Mouse (Mus musculus) forebrain, embryonic 16.5 days (tissue): ENCODE results near the gene Ppp1r12b. TPM values are rescaled to one million over a fixed set of nuclear protein-coding genes. Genes with fewer than 3 reads are reported as not detected.

Experiments used
- ATAC-seq: fragments of 200-750 bp; cut with Nextera tagmentation; 2 replicates; pipeline ENCODE4 v1.8.0; 2017; ENCODE audit warnings: mild to moderate bottlenecking, moderate library complexity
- H3K27ac ChIP-seq: fragments of 300-500 bp; sonication (generic); 2 replicates; pipeline ENCODE4 v1.5.1; 2014; ENCODE audit warnings: low read length, control low read depth
- H3K27me3 ChIP-seq: fragments of 300-500 bp; sonication (generic); replicated peaks from 2 replicates; pipeline ENCODE4 v1.6.1; 2014; ENCODE audit warnings: low read length; ENCODE audit not compliant: control insufficient read depth, insufficient read depth
- H3K36me3 ChIP-seq: fragments of 300-500 bp; sonication (generic); 2 replicates; pipeline ENCODE4 v1.6.1; 2014; ENCODE audit not compliant: control insufficient read depth, insufficient read depth
- H3K4me1 ChIP-seq: fragments of 300-500 bp; sonication (generic); replicated peaks from 2 replicates; pipeline ENCODE4 v1.6.1; 2014; ENCODE audit warnings: low read length; ENCODE audit not compliant: control insufficient read depth, insufficient read depth
- H3K4me2 ChIP-seq: fragments of 300-500 bp; sonication (generic); 2 replicates; pipeline ENCODE4 v1.6.1; 2014; ENCODE audit warnings: mild to moderate bottlenecking, low read length, control low read depth
- H3K4me3 ChIP-seq: fragments of 300-500 bp; sonication (generic); replicated peaks from 2 replicates; pipeline ENCODE4 v1.5.1; 2014; ENCODE audit warnings: mild to moderate bottlenecking, low read length, control low read depth
- H3K9ac ChIP-seq: fragments of 300-500 bp; sonication (generic); replicated peaks from 2 replicates; pipeline ENCODE4 v1.6.1; 2014; ENCODE audit warnings: low read depth, low read length, control low read depth
- H3K9me3 ChIP-seq: fragments of 300-500 bp; sonication (generic); 2 replicates; pipeline ENCODE4 v1.6.1; 2016; ENCODE audit warnings: low read length; ENCODE audit not compliant: control insufficient read depth
- WGBS: fragments of 180-500 bp; shearing (Covaris S2); extraction: QIAGEN DNeasy Blood & Tissue Kit; methylation state at CpG from one replicate; pipeline ENCODE4 v1.1.7; 2014; 5-methylcytosine and 5-hydroxymethylcytosine counted together
- polyA plus RNA-seq: library from polyadenylated mRNA; unstranded; fragments of >200 nt; fragmentation: Nextera tagmentation; extraction: Ambion mirVana; gene quantifications from 2 replicates; pipeline ENCODE4 v1.2.1, GENCODE M21; 2015

Ppp1r12b gene
- polyA plus RNA-seq, 1 experiment from 2014 or later = 17.5 TPM

DNA sequence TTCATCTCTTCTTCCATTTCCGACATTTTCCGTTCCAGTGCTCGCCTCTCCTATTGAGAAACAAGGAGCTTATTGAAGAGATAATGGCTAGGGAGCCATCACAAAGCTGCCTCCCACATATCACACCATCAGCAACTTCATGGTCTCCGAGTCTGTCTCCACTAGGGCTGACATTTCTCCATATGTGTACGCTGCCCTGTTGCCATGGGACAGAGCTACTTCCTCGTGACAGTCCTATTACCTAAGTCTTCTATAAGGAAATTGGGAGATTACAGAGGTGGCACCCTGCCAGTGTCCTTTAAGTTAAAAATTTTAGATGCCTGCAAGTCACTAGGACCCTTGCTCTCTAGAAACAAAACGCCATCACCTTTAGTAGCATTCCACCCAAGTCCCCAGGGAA, 183.7 kb downstream of the Ppp1r12b start:
- Histone ChIP-seq H3K9ac (no peak overlapping the region), H3K4me2 (no peak overlapping the region), H3K9me3 (no peaks in the 10 kb centered on the region), H3K27me3 (no peaks in the 10 kb centered on the region), H3K27ac (no peak overlapping the region), H3K36me3 (peaks cover 12% of the 10 kb centered on the region), H3K4me3 (no peak overlapping the region), H3K4me1 (no peaks in the 10 kb centered on the region)
- WGBS = 92% methylated on average over 7 of the region's 7 CpGs
- no peak for ATAC-seq

- Histone ChIP-seq H3K4me2 (no peak overlapping the region), H3K9ac (no peak overlapping the region), H3K4me3 (no peak overlapping the region), H3K4me1 (no peaks in the 10 kb centered on the region), H3K27ac (no peak overlapping the region), H3K36me3 (peaks cover 11% of the 10 kb centered on the region), H3K27me3 (no peaks in the 10 kb centered on the region), H3K9me3 (no peaks in the 10 kb centered on the region)
- WGBS = 83% methylated on average over 6 of the region's 6 CpGs
- ATAC-seq = no peak
Measured at GRCm38 (mm10) chr1:134771353-134771752, 184.4 kb downstream of the Ppp1r12b start.

DNA sequence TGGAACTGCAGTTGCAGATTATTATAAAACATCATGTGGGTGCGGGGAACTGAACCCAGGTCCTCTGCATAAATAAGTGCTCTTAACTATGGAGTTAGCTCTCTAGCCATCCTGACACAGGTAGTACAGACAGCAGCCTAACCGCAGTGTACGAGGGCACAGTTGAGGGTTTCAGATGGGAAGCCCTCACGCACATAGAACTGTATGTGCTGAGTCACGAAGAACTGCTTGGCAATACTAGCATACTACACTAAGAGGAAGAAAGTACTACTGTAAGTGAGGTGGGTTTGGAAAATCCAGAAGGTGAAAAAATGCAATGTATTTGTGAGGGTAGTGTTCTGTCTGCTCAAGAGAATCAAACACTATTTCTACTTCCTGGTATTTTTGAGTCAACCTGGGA, 185.4 kb downstream of the Ppp1r12b start:
- peaks cover 7% of the 10 kb centered on the region for H3K36me3 ChIP-seq
- H3K4me2 ChIP-seq = no peak overlapping the region
- no peaks in the 10 kb centered on the region for H3K4me1 ChIP-seq
- H3K9me3 ChIP-seq = no peaks in the 10 kb centered on the region
- WGBS = 98% methylated on average over 5 of the region's 5 CpGs
- ATAC-seq = no peak
- H3K9ac ChIP-seq = no peak overlapping the region
- H3K27ac ChIP-seq = no peak overlapping the region
- H3K27me3 ChIP-seq = no peaks in the 10 kb centered on the region
- H3K4me3 ChIP-seq = no peak overlapping the region

GRCm38 (mm10) chr1:134766448-134766847, 189.3 kb downstream of the Ppp1r12b start:
- no peaks in the 10 kb centered on the region for H3K4me1 ChIP-seq
- no peaks in the 10 kb centered on the region for H3K27me3 ChIP-seq
- no peaks in the 10 kb centered on the region for H3K9me3 ChIP-seq
- WGBS = 88% methylated on average over 4 of the region's 4 CpGs
- no peak overlapping the region for H3K9ac ChIP-seq
- H3K27ac ChIP-seq = no peak overlapping the region
- H3K4me2 ChIP-seq = no peak overlapping the region
- H3K36me3 ChIP-seq = peaks cover 5% of the 10 kb centered on the region; the same call in 1 of the 2 replicates
- no peak overlapping the region for H3K4me3 ChIP-seq
- no peak for ATAC-seq

- no peak overlapping the region for H3K4me3 ChIP-seq
- no peaks in the 10 kb centered on the region for H3K9me3 ChIP-seq
- no peak overlapping the region for H3K27ac ChIP-seq
- 53% methylated on average over 7 of the region's 7 CpGs for WGBS
- ATAC-seq = no peak
- H3K36me3 ChIP-seq = peaks cover 5% of the 10 kb centered on the region; the same call in 1 of the 2 replicates
- H3K27me3 ChIP-seq = no peaks in the 10 kb centered on the region
- H3K4me2 ChIP-seq = no peak overlapping the region
- H3K9ac ChIP-seq = no peak overlapping the region
- H3K4me1 ChIP-seq = no peaks in the 10 kb centered on the region
Measured at GRCm38 (mm10) chr1:134764831-134765458, 190.8 kb downstream of the Ppp1r12b start.

GRCm38 (mm10) chr1:134763776-134764438, 191.8 kb downstream of the Ppp1r12b start:
- Histone ChIP-seq H3K4me1 (no peaks in the 10 kb centered on the region), H3K9ac (no peak overlapping the region), H3K36me3 (peaks cover 5% of the 10 kb centered on the region; the same call in 1 of the 2 replicates), H3K4me2 (no peak overlapping the region), H3K9me3 (no peaks in the 10 kb centered on the region), H3K27ac (no peak overlapping the region), H3K27me3 (no peaks in the 10 kb centered on the region), H3K4me3 (no peak overlapping the region)
- ATAC-seq = no peak
- WGBS = 89% methylated on average over 11 of the region's 11 CpGs

DNA sequence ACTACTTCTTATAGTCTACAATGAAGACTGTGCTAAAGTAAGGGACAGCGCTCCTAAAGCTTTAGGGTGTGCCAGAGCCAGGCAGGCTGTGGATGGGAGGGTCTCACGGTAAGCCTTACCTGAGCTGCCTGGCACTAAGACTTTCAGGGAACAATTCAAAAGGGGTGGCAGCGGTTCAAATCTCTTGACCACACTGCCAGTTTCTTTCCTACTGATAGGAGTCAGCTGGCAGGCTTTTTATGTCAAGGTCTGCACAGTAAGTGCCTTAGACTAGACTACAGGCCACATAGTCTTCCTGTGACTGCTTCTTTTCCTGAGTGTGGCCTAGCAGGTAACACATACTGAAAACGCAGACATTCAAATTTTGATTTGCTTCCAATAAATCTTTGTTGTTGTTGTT, 192.5 kb downstream of the Ppp1r12b start:
- WGBS = 88% methylated on average over 4 of the region's 4 CpGs
- no peak for ATAC-seq

GRCm38 (mm10) chr1:134761534-134761933, 194.2 kb downstream of the Ppp1r12b start:
- Histone ChIP-seq H3K4me2 (no peak overlapping the region), H3K4me1 (no peaks in the 10 kb centered on the region), H3K27me3 (no peaks in the 10 kb centered on the region), H3K4me3 (no peak overlapping the region), H3K36me3 (no peaks in the 10 kb centered on the region), H3K9ac (no peak overlapping the region), H3K27ac (no peak overlapping the region), H3K9me3 (no peaks in the 10 kb centered on the region)
- ATAC-seq = no peak
- WGBS = 89% methylated on average over 7 of the region's 7 CpGs

More for the DNA sequence above, 192.5 kb downstream of the Ppp1r12b start:
- Histone ChIP-seq H3K9ac (no peak overlapping the region), H3K36me3 (peaks cover 5% of the 10 kb centered on the region; the same call in 1 of the 2 replicates), H3K4me2 (no peak overlapping the region), H3K4me3 (no peak overlapping the region), H3K9me3 (no peaks in the 10 kb centered on the region), H3K4me1 (no peaks in the 10 kb centered on the region), H3K27ac (no peak overlapping the region), H3K27me3 (no peaks in the 10 kb centered on the region)

- Histone ChIP-seq H3K36me3 (no peaks in the 10 kb centered on the region), H3K9ac (no peak overlapping the region), H3K4me3 (no peak overlapping the region), H3K9me3 (no peaks in the 10 kb centered on the region), H3K27ac (no peak overlapping the region), H3K27me3 (no peaks in the 10 kb centered on the region), H3K4me1 (no peaks in the 10 kb centered on the region), H3K4me2 (no peak overlapping the region)
- 81% methylated on average over 5 of the region's 5 CpGs for WGBS
- no peak for ATAC-seq
Measured at GRCm38 (mm10) chr1:134760642-134761041, 195.1 kb downstream of the Ppp1r12b start.
